Mouse (Mus musculus): Measurements from ENCODE around the gene Golga5.

Golga5 gene

GRCm38 (mm10) chr12:102468894-102469764, at the start of gene Golga5:
Golga5 (plus strand) TSS chr12:102469135.
- peak; percentile 97 for DNase-seq (ENCODE audit: low spot score)

- DNase-seq (ENCODE audit: low spot score): no peak
Observed at GRCm38 (mm10) chr12:102419544-102419943, 49.4 kb upstream of the Golga5 start.

GRCm38 (mm10) chr12:102420168-102420890, 48.6 kb upstream of the Golga5 start:
- DNase-seq (ENCODE audit: low spot score): no peak

GRCm38 (mm10) chr12:102422065-102422464, 46.9 kb upstream of the Golga5 start:
- no peak for DNase-seq (ENCODE audit: low spot score)

- DNase-seq (ENCODE audit: low spot score): no peak
Observed at GRCm38 (mm10) chr12:102422623-102423320, 46.2 kb upstream of the Golga5 start.

GRCm38 (mm10) chr12:102423625-102424024, 45.3 kb upstream of the Golga5 start:
- no peak for DNase-seq (ENCODE audit: low spot score)

GRCm38 (mm10) chr12:102424456-102424855, 44.5 kb upstream of the Golga5 start:
- no peak for DNase-seq (ENCODE audit: low spot score)

GRCm38 (mm10) chr12:102425048-102425578, 43.8 kb upstream of the Golga5 start:
- no peak for DNase-seq (ENCODE audit: low spot score)

GRCm38 (mm10) chr12:102426285-102426684, 42.6 kb upstream of the Golga5 start:
- DNase-seq (ENCODE audit: low spot score): no peak

- no peak for DNase-seq (ENCODE audit: low spot score)
Observed at GRCm38 (mm10) chr12:102429656-102430055, 39.3 kb upstream of the Golga5 start.

GRCm38 (mm10) chr12:102430228-102430627, 38.7 kb upstream of the Golga5 start:
- no peak for DNase-seq (ENCODE audit: low spot score)

- DNase-seq (ENCODE audit: low spot score): no peak
Observed at GRCm38 (mm10) chr12:102432238-102432637, 36.7 kb upstream of the Golga5 start.

- DNase-seq (ENCODE audit: low spot score): no peak
Observed at GRCm38 (mm10) chr12:102434107-102434506, 34.8 kb upstream of the Golga5 start.

- no peak for DNase-seq (ENCODE audit: low spot score)
Observed at GRCm38 (mm10) chr12:102436939-102437526, 31.9 kb upstream of the Golga5 start.

- DNase-seq (ENCODE audit: low spot score): no peak
Observed at GRCm38 (mm10) chr12:102437952-102438351, 31.0 kb upstream of the Golga5 start.

GRCm38 (mm10) chr12:102438983-102439631, 29.8 kb upstream of the Golga5 start:
- DNase-seq (ENCODE audit: low spot score): no peak

GRCm38 (mm10) chr12:102439632-102440023, 29.3 kb upstream of the Golga5 start, which contains the start of gene Lgmn:
Lgmn (minus strand) TSS chr12:102439813.
- peak; percentile 99 for DNase-seq (ENCODE audit: low spot score)

GRCm38 (mm10) chr12:102440551-102440950, 28.4 kb upstream of the Golga5 start:
- no peak for DNase-seq (ENCODE audit: low spot score)

- DNase-seq (ENCODE audit: low spot score): no peak
Observed at GRCm38 (mm10) chr12:102441141-102441540, 27.8 kb upstream of the Golga5 start.

GRCm38 (mm10) chr12:102442639-102443038, 26.3 kb upstream of the Golga5 start:
- no peak for DNase-seq (ENCODE audit: low spot score)

- DNase-seq (ENCODE audit: low spot score): no peak
Observed at GRCm38 (mm10) chr12:102443676-102444075, 25.3 kb upstream of the Golga5 start.

Data from embryo, embryonic 10.5 days (tissue).